Mouse (Mus musculus): ENCODE measurements around the gene Ctcf. TPM values are rescaled to one million over a fixed set of nuclear protein-coding genes. Genes with fewer than 3 reads are reported as not detected.

Gene Ctcf
- polyA plus RNA-seq (2011; ENCODE audit: insufficient read depth, insufficient read length, low read depth, missing spikeins) = 105 and 123 TPM in 2 replicates

GRCm38 (mm10) chr8:105636018-105636962, at the start of gene Ctcf:
Gene Ctcf, plus strand, starts transcription at chr8:105636568.
- H3K4me1 ChIP-seq (ENCODE audit: control insufficient read depth, insufficient read depth, low read length) = peaks cover 2% of the 10 kb centered on the region
- TF ChIP-seq CTCF (IDR thresholded peaks at IDR 0.05; ENCODE audit: low read depth, low read length) (peak; percentile 3), POLR2A (IDR thresholded peaks at IDR 0.05; ENCODE audit: insufficient read depth, low read length) (no peak)
- H3K36me3 ChIP-seq (ENCODE audit: control insufficient read depth, insufficient read depth, low read length, poor library complexity, severe bottlenecking) = no peaks in the 10 kb centered on the region
- H3K27me3 ChIP-seq (ENCODE audit: control insufficient read depth, insufficient read depth, low read length, poor library complexity, severe bottlenecking) = no peaks in the 10 kb centered on the region
- H3K4me3 ChIP-seq (ENCODE audit: low read depth, low read length) = peak within 1 kb of the TSS; percentile 96
- no peaks in the 10 kb centered on the region for H3K9me3 ChIP-seq (replicated peaks; ENCODE audit: control insufficient read depth, insufficient read depth, low read length, poor library complexity, severe bottlenecking)
- peak within 1 kb of the TSS; percentile 100 for H3K9ac ChIP-seq (ENCODE audit: low read depth, poor library complexity, severe bottlenecking)
- peak within 1 kb of the TSS; percentile 99 for H3K27ac ChIP-seq (ENCODE audit: insufficient read depth, low read length)

- Histone ChIP-seq H3K4me3 (ENCODE audit: low read depth, low read length) (no peak overlapping the region), H3K27ac (ENCODE audit: insufficient read depth, low read length) (no peak overlapping the region), H3K27me3 (ENCODE audit: control insufficient read depth, insufficient read depth, low read length, poor library complexity, severe bottlenecking) (no peaks in the 10 kb centered on the region), H3K9me3 (replicated peaks; ENCODE audit: control insufficient read depth, insufficient read depth, low read length, poor library complexity, severe bottlenecking) (no peaks in the 10 kb centered on the region), H3K4me1 (ENCODE audit: control insufficient read depth, insufficient read depth, low read length) (no peaks in the 10 kb centered on the region), H3K9ac (ENCODE audit: low read depth, poor library complexity, severe bottlenecking) (no peak overlapping the region), H3K36me3 (ENCODE audit: control insufficient read depth, insufficient read depth, low read length, poor library complexity, severe bottlenecking) (no peaks in the 10 kb centered on the region)
- TF ChIP-seq POLR2A (IDR thresholded peaks at IDR 0.05; ENCODE audit: insufficient read depth, low read length) = no peak
- TF ChIP-seq CTCF (IDR thresholded peaks at IDR 0.05; ENCODE audit: low read depth, low read length) = no peak
- TF ChIP-seq EP300 (IDR thresholded peaks at IDR 0.05; ENCODE audit: insufficient read depth, low read depth, low read length) = no peak
Measured at GRCm38 (mm10) chr8:105592431-105592830, 43.9 kb upstream of the Ctcf start.

- Histone ChIP-seq H3K4me1 (ENCODE audit: control insufficient read depth, insufficient read depth, low read length) (no peaks in the 10 kb centered on the region), H3K4me3 (ENCODE audit: low read depth, low read length) (peak overlapping the region; percentile 20; the same call in 1 of the 2 replicates), H3K9me3 (replicated peaks; ENCODE audit: control insufficient read depth, insufficient read depth, low read length, poor library complexity, severe bottlenecking) (no peaks in the 10 kb centered on the region), H3K9ac (ENCODE audit: low read depth, poor library complexity, severe bottlenecking) (peak overlapping the region; percentile 80), H3K27me3 (ENCODE audit: control insufficient read depth, insufficient read depth, low read length, poor library complexity, severe bottlenecking) (no peaks in the 10 kb centered on the region), H3K27ac (ENCODE audit: insufficient read depth, low read length) (no peak overlapping the region), H3K36me3 (ENCODE audit: control insufficient read depth, insufficient read depth, low read length, poor library complexity, severe bottlenecking) (no peaks in the 10 kb centered on the region)
- TF ChIP-seq CTCF (IDR thresholded peaks at IDR 0.05; ENCODE audit: low read depth, low read length) = no peak
- TF ChIP-seq POLR2A (IDR thresholded peaks at IDR 0.05; ENCODE audit: insufficient read depth, low read length) = no peak
- no peak for TF ChIP-seq EP300 (IDR thresholded peaks at IDR 0.05; ENCODE audit: insufficient read depth, low read depth, low read length)
Measured at GRCm38 (mm10) chr8:105593859-105594258, 42.5 kb upstream of the Ctcf start.

GRCm38 (mm10) chr8:105594451-105595242, 41.7 kb upstream of the Ctcf start:
- Histone ChIP-seq H3K27ac (ENCODE audit: insufficient read depth, low read length) (no peak overlapping the region), H3K9ac (ENCODE audit: low read depth, poor library complexity, severe bottlenecking) (peak overlapping the region; percentile 80), H3K4me3 (ENCODE audit: low read depth, low read length) (no peak overlapping the region), H3K9me3 (replicated peaks; ENCODE audit: control insufficient read depth, insufficient read depth, low read length, poor library complexity, severe bottlenecking) (no peaks in the 10 kb centered on the region), H3K36me3 (ENCODE audit: control insufficient read depth, insufficient read depth, low read length, poor library complexity, severe bottlenecking) (no peaks in the 10 kb centered on the region), H3K27me3 (ENCODE audit: control insufficient read depth, insufficient read depth, low read length, poor library complexity, severe bottlenecking) (no peaks in the 10 kb centered on the region), H3K4me1 (ENCODE audit: control insufficient read depth, insufficient read depth, low read length) (no peaks in the 10 kb centered on the region)
- no peak for TF ChIP-seq POLR2A (IDR thresholded peaks at IDR 0.05; ENCODE audit: insufficient read depth, low read length)
- TF ChIP-seq CTCF (IDR thresholded peaks at IDR 0.05; ENCODE audit: low read depth, low read length) = no peak
- TF ChIP-seq EP300 (IDR thresholded peaks at IDR 0.05; ENCODE audit: insufficient read depth, low read depth, low read length) = no peak

- peak overlapping the region; percentile 36 for H3K27ac ChIP-seq (ENCODE audit: insufficient read depth, low read length)
- H3K27me3 ChIP-seq (ENCODE audit: control insufficient read depth, insufficient read depth, low read length, poor library complexity, severe bottlenecking) = no peaks in the 10 kb centered on the region
- no peaks in the 10 kb centered on the region for H3K36me3 ChIP-seq (ENCODE audit: control insufficient read depth, insufficient read depth, low read length, poor library complexity, severe bottlenecking)
- no peaks in the 10 kb centered on the region for H3K9me3 ChIP-seq (replicated peaks; ENCODE audit: control insufficient read depth, insufficient read depth, low read length, poor library complexity, severe bottlenecking)
- peak overlapping the region; percentile 9 for H3K4me3 ChIP-seq (ENCODE audit: low read depth, low read length)
- 0 out of 2 replicates have a peak overlapping the region, but pooled peaks have one; percentile 0 for H3K9ac ChIP-seq (ENCODE audit: low read depth, poor library complexity, severe bottlenecking)
- TF ChIP-seq CTCF (IDR thresholded peaks at IDR 0.05; ENCODE audit: low read depth, low read length) = peak; percentile 81
- no peak for TF ChIP-seq EP300 (IDR thresholded peaks at IDR 0.05; ENCODE audit: insufficient read depth, low read depth, low read length)
- H3K4me1 ChIP-seq (ENCODE audit: control insufficient read depth, insufficient read depth, low read length) = no peaks in the 10 kb centered on the region
Measured at GRCm38 (mm10) chr8:105596362-105597034, 39.9 kb upstream of the Ctcf start.
